Mouse (Mus musculus) layer of hippocampus, adult 9-10 months (tissue): ENCODE results near the gene Iqgap2.

Source experiments
- DNase-seq: peaks from one replicate; pipeline ENCODE4 v3.0.0; 2022; ENCODE audit warnings: low spot score

Gene Iqgap2

GRCm38 (mm10) chr13:95829431-95830171 is 62.1 kb downstream of the Iqgap2 start:
- no peak for DNase-seq

GRCm38 (mm10) chr13:95828616-95829015 is 63.1 kb downstream of the Iqgap2 start:
- DNase-seq = no peak

- DNase-seq = no peak
These were observed 65.5 kb downstream of the Iqgap2 start for GRCm38 (mm10) chr13:95826178-95826577.

- no peak for DNase-seq
These were observed 68.8 kb downstream of the Iqgap2 start for GRCm38 (mm10) chr13:95822918-95823317.

GRCm38 (mm10) chr13:95820071-95820470 is 71.7 kb downstream of the Iqgap2 start:
- no peak for DNase-seq

GRCm38 (mm10) chr13:95818941-95819340 is 72.8 kb downstream of the Iqgap2 start:
- no peak for DNase-seq

- DNase-seq = no peak
These were observed 78.1 kb downstream of the Iqgap2 start for GRCm38 (mm10) chr13:95813643-95814042.

GRCm38 (mm10) chr13:95810796-95811195 is 80.9 kb downstream of the Iqgap2 start:
- DNase-seq = no peak

- DNase-seq = no peak
These were observed 84.5 kb downstream of the Iqgap2 start for GRCm38 (mm10) chr13:95807106-95807750.

- DNase-seq = no peak
These were observed 86.1 kb downstream of the Iqgap2 start for GRCm38 (mm10) chr13:95805469-95806166.

GRCm38 (mm10) chr13:95804113-95804512 is 87.6 kb downstream of the Iqgap2 start:
- DNase-seq = no peak

- no peak for DNase-seq
These were observed 90.8 kb downstream of the Iqgap2 start for GRCm38 (mm10) chr13:95800925-95801324.

- DNase-seq = no peak
These were observed 92.4 kb downstream of the Iqgap2 start for GRCm38 (mm10) chr13:95799322-95799721.

GRCm38 (mm10) chr13:95798721-95799120 is 93.0 kb downstream of the Iqgap2 start:
- DNase-seq = no peak

- DNase-seq = no peak
These were observed 94.2 kb downstream of the Iqgap2 start for GRCm38 (mm10) chr13:95797530-95797929.

- DNase-seq = no peak
These were observed 97.4 kb downstream of the Iqgap2 start for GRCm38 (mm10) chr13:95794346-95794745.

GRCm38 (mm10) chr13:95790883-95791282 is 100.8 kb downstream of the Iqgap2 start:
- DNase-seq = no peak

GRCm38 (mm10) chr13:95788631-95789376 is 102.9 kb downstream of the Iqgap2 start:
- DNase-seq = no peak

GRCm38 (mm10) chr13:95782969-95783332 is 108.8 kb downstream of the Iqgap2 start:
- DNase-seq = no peak

GRCm38 (mm10) chr13:95782311-95782968 is 109.3 kb downstream of the Iqgap2 start:
- no peak for DNase-seq

GRCm38 (mm10) chr13:95780038-95780437 is 111.7 kb downstream of the Iqgap2 start:
- DNase-seq = no peak

GRCm38 (mm10) chr13:95779261-95779660 is 112.5 kb downstream of the Iqgap2 start:
- DNase-seq = no peak
